Mouse (Mus musculus) liver, adult (tissue): ENCODE measurements at regions not wholly inside any gene's neighbourhood (a gene's known extent, or its start where the extent isn't known, plus 50 kb on each side); places are given as distances from the start of the nearest gene placed in this dataset.

ENCODE experiments used
- GATA4 ChIP-seq: IDR thresholded peaks from 2 replicates; pipeline ENCODE4 v1.6.1; 2014; ENCODE audit warnings: mild to moderate bottlenecking, low read length; ENCODE audit not compliant: insufficient replicate concordance

- no peak for TF ChIP-seq GATA4
Observed at GRCm38 (mm10) chrX:11387200-11387940, 59.7 kb downstream of the H2al1j start.

GRCm38 (mm10) chrX:11388860-11389259, 61.2 kb downstream of the H2al1j start:
- TF ChIP-seq GATA4 = no peak

- TF ChIP-seq GATA4 = no peak
Observed at GRCm38 (mm10) chrX:11400406-11400805, 72.8 kb downstream of the H2al1j start.

GRCm38 (mm10) chrX:11404369-11404768, 76.7 kb downstream of the H2al1j start:
- no peak for TF ChIP-seq GATA4

- no peak for TF ChIP-seq GATA4
Observed at GRCm38 (mm10) chrX:11412316-11412826, 84.7 kb downstream of the H2al1j start.

- TF ChIP-seq GATA4 = no peak
Observed at GRCm38 (mm10) chrX:11415662-11416061, 88.0 kb downstream of the H2al1j start.

GRCm38 (mm10) chrX:11416510-11416909, 88.9 kb downstream of the H2al1j start:
- TF ChIP-seq GATA4 = no peak

- TF ChIP-seq GATA4 = no peak
Observed at GRCm38 (mm10) chrX:11417861-11418260, 90.2 kb downstream of the H2al1j start.

GRCm38 (mm10) chrX:11418261-11418660, 90.6 kb downstream of the H2al1j start:
- TF ChIP-seq GATA4 = no peak

GRCm38 (mm10) chrX:11419162-11419631, 91.6 kb downstream of the H2al1j start:
- TF ChIP-seq GATA4 = no peak

- TF ChIP-seq GATA4 = no peak
Observed at GRCm38 (mm10) chrX:11432403-11433004, 104.9 kb downstream of the H2al1j start.

GRCm38 (mm10) chrX:11435338-11435737, 107.7 kb downstream of the H2al1j start:
- TF ChIP-seq GATA4 = no peak

GRCm38 (mm10) chrX:11437151-11437944, 109.7 kb downstream of the H2al1j start:
- no peak for TF ChIP-seq GATA4

GRCm38 (mm10) chrX:11443543-11443942, 115.9 kb downstream of the H2al1j start:
- no peak for TF ChIP-seq GATA4

- no peak for TF ChIP-seq GATA4
Observed at GRCm38 (mm10) chrX:11444261-11444725, 116.7 kb downstream of the H2al1j start.
